Mouse (Mus musculus) forebrain, embryonic 14.5 days (tissue): Measurements from ENCODE around the gene Tnf. TPM values are rescaled to one million over a fixed set of nuclear protein-coding genes. Genes with fewer than 3 reads are reported as not detected.

Experiments
- ATAC-seq: fragments of 200-750 bp; cut with Nextera tagmentation; 2 replicates; pipeline ENCODE4 v1.8.0; 2017; ENCODE audit warnings: mild to moderate bottlenecking, moderate library complexity
- DNase-seq: peaks from one replicate; pipeline ENCODE4 v3.0.0-alpha.2; 2015; ENCODE audit warnings: low spot score
- H3K27ac ChIP-seq: fragments of 300-500 bp; sonication (generic); 2 replicates; pipeline ENCODE4 v1.5.1; 2014; ENCODE audit warnings: low read depth, mild to moderate bottlenecking, control low read depth, low read length, moderate library complexity
- H3K27me3 ChIP-seq: fragments of 300-500 bp; sonication (generic); replicated peaks from 2 replicates; pipeline ENCODE4 v1.6.1; 2014; ENCODE audit warnings: low read length, control low read depth, mixed read lengths; ENCODE audit not compliant: control insufficient read depth, insufficient read depth
- H3K36me3 ChIP-seq: fragments of 300-500 bp; sonication (generic); 2 replicates; pipeline ENCODE4 v1.6.1; 2014; ENCODE audit warnings: low read length, control low read depth; ENCODE audit not compliant: control insufficient read depth, insufficient read depth
- H3K4me1 ChIP-seq: fragments of 300-500 bp; sonication (generic); 2 replicates; pipeline ENCODE4 v1.6.1; 2014; ENCODE audit warnings: antibody characterized with exemption, low read length, control low read depth; ENCODE audit not compliant: control insufficient read depth, insufficient read depth
- H3K4me2 ChIP-seq: fragments of 300-500 bp; sonication (generic); 2 replicates; pipeline ENCODE4 v1.6.1; 2014; ENCODE audit warnings: mild to moderate bottlenecking, control low read depth, low read length
- H3K4me3 ChIP-seq: fragments of 300-500 bp; sonication (generic); 2 replicates; pipeline ENCODE4 v1.5.1; 2014; ENCODE audit warnings: low read depth, low read length, control low read depth
- H3K9ac ChIP-seq: fragments of 300-500 bp; sonication (generic); 2 replicates; pipeline ENCODE4 v1.6.1; 2014; ENCODE audit warnings: mild to moderate bottlenecking, low read length, control low read depth, moderate library complexity
- H3K9me3 ChIP-seq: fragments of 300-500 bp; sonication (generic); replicated peaks from 2 replicates; pipeline ENCODE4 v1.6.1; 2016; ENCODE audit warnings: low read length, control low read depth, mixed read lengths; ENCODE audit not compliant: control insufficient read depth
- WGBS: fragments of 180-500 bp; shearing (Covaris S2); extraction: QIAGEN DNeasy Blood & Tissue Kit; methylation state at CpG from one replicate; pipeline ENCODE4 v1.1.7; 2014; 5-methylcytosine and 5-hydroxymethylcytosine counted together
- polyA plus RNA-seq: library from polyadenylated mRNA; unstranded; fragments of >200 nt; fragmentation: Nextera tagmentation; extraction: Ambion mirVana; gene quantifications from 2 replicates; pipeline ENCODE4 v1.2.1, GENCODE M21; 2014

Gene Tnf
- polyA plus RNA-seq, 1 experiment from 2014 or later: not detected

GRCm38 (mm10) chr17:35157661-35158175 is 44.1 kb downstream of the Tnf start:
- H3K36me3 ChIP-seq: peaks cover 99% of the 10 kb centered on the region
- no peak overlapping the region for H3K9ac ChIP-seq
- WGBS: 87% methylated on average over 8 of the region's 8 CpGs
- H3K27ac ChIP-seq: no peak overlapping the region
- H3K4me2 ChIP-seq: no peak overlapping the region
- no peak for DNase-seq
- peaks cover 8% of the 10 kb centered on the region for H3K4me1 ChIP-seq
- no peaks in the 10 kb centered on the region for H3K9me3 ChIP-seq
- H3K27me3 ChIP-seq: no peaks in the 10 kb centered on the region
- no peak overlapping the region for H3K4me3 ChIP-seq
- ATAC-seq: no peak

DNA sequence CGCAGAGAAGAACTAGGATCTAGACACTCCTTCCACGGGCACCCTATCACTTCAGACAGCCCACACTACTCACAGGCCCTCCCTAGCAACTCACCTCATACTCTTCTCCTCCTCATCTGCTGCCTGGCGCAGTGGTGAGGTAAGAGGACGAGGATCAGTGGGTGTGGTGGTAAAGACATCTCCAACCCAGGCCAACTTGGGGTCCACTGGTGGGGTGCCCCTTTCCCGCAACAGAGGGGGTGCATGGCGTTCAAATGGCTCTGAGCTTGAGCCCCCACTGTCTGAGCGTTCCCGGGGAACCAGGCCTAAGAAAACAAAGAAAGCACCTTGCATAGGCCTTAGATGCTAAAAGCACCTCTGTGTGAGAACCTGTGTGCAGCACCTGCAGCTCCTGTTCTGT is 44.6 kb downstream of the Tnf start:
- H3K4me1 ChIP-seq: peaks cover 4% of the 10 kb centered on the region
- H3K36me3 ChIP-seq: peaks cover 100% of the 10 kb centered on the region
- ATAC-seq (no peak), DNase-seq (no peak)
- no peak overlapping the region for H3K4me3 ChIP-seq
- no peak overlapping the region for H3K27ac ChIP-seq
- H3K9ac ChIP-seq: no peak overlapping the region
- WGBS: 93% methylated on average over 8 of the region's 8 CpGs
- no peaks in the 10 kb centered on the region for H3K27me3 ChIP-seq
- H3K9me3 ChIP-seq: no peaks in the 10 kb centered on the region
- H3K4me2 ChIP-seq: no peak overlapping the region

- Histone ChIP-seq H3K4me2 (no peak overlapping the region), H3K9me3 (no peaks in the 10 kb centered on the region), H3K9ac (no peak overlapping the region), H3K27ac (no peak overlapping the region), H3K4me3 (no peak overlapping the region), H3K4me1 (no peaks in the 10 kb centered on the region), H3K36me3 (peaks cover 100% of the 10 kb centered on the region), H3K27me3 (no peaks in the 10 kb centered on the region)
- DNase-seq (no peak), ATAC-seq (no peak)
- 92% methylated on average over 33 of the region's 33 CpGs for WGBS
These were observed 45.2 kb downstream of the Tnf start for GRCm38 (mm10) chr17:35156461-35157200.

DNA sequence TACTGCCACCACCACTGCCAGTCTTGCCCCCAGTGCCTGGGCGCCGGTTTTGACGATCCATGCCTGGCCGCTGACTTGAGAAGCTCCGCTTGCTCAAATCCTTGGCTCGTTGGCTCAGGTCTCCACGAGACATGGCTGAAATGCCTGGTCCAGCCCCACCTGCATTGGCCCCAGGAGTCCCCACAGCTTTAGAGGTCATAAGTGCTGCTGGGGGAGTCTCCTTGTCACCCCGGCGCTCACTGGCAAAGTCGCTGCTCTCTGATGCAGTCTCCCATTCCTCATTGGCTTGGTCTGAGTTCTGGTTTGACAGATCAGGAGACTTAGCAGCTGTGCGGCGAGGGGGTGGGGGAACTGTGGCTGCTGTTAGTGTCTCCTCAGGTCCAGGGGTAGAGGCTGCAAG is 46.4 kb downstream of the Tnf start:
- Histone ChIP-seq H3K27me3 (no peaks in the 10 kb centered on the region), H3K9ac (no peak overlapping the region), H3K4me2 (no peak overlapping the region), H3K36me3 (peaks cover 100% of the 10 kb centered on the region), H3K4me1 (no peaks in the 10 kb centered on the region), H3K4me3 (no peak overlapping the region), H3K27ac (no peak overlapping the region), H3K9me3 (no peaks in the 10 kb centered on the region)
- WGBS: 90% methylated on average over 12 of the region's 12 CpGs
- DNase-seq (no peak), ATAC-seq (no peak)

DNA sequence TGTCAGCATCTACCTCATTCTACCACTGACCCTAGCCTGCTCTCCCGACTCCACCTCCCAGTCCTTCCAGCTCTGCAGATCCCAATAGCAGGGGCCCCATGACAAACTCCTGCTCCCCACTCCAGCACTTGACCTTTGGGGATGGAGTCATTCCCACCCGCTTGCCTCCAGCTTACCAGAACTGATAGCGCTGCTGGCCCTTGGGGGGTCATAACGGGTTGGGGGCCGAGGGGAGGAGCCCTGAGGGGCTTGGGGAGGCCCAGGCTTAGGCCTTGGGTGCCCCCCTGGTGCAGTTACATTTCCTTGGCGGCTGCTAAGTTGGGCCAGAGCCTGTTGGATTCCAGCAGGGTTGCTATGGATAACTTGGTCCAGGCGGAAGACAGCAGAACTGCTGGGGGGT is 47.2 kb downstream of the Tnf start:
- H3K4me2 ChIP-seq: no peak overlapping the region
- ATAC-seq: no peak
- H3K27ac ChIP-seq: no peak overlapping the region
- H3K4me1 ChIP-seq: no peaks in the 10 kb centered on the region
- H3K27me3 ChIP-seq: no peaks in the 10 kb centered on the region
- H3K9me3 ChIP-seq: no peaks in the 10 kb centered on the region
- WGBS: 83% methylated on average over 7 of the region's 7 CpGs
- H3K4me3 ChIP-seq: no peak overlapping the region
- H3K9ac ChIP-seq: no peak overlapping the region
- no peak for DNase-seq
- peaks cover 100% of the 10 kb centered on the region for H3K36me3 ChIP-seq

DNA sequence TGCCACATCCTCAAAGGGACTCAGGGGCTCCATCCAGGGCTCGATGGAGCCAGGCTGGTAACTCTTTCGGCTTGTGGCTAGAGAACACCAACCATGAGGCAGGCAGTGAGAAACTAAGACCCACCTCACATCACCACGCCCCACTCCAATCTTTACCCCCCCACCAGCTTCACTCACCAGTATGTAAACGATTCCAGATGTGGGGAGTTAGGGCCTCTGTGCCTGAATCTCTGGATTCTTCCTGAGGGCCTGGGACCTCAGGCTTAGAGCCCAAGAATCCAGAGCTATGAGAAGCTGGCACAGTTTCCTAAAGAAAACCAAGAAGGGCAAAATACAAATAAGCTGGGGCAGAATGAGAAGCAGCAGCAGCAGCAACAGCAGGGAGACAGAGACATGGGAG is 47.9 kb downstream of the Tnf start:
- Histone ChIP-seq H3K9ac (no peak overlapping the region), H3K36me3 (peaks cover 100% of the 10 kb centered on the region), H3K27ac (no peak overlapping the region), H3K4me2 (no peak overlapping the region), H3K27me3 (no peaks in the 10 kb centered on the region), H3K4me1 (no peaks in the 10 kb centered on the region), H3K4me3 (no peak overlapping the region), H3K9me3 (no peaks in the 10 kb centered on the region)
- ATAC-seq (no peak), DNase-seq (no peak)
- WGBS: 91% methylated on average over 4 of the region's 4 CpGs

- Histone ChIP-seq H3K9me3 (no peaks in the 10 kb centered on the region), H3K9ac (no peak overlapping the region), H3K4me1 (no peaks in the 10 kb centered on the region), H3K36me3 (peaks cover 100% of the 10 kb centered on the region), H3K27me3 (no peaks in the 10 kb centered on the region), H3K4me3 (no peak overlapping the region), H3K27ac (no peak overlapping the region), H3K4me2 (no peak overlapping the region)
- ATAC-seq: no peak
- WGBS: 87% methylated on average over 9 of the region's 9 CpGs
- DNase-seq: no peak
These were observed 48.7 kb downstream of the Tnf start for GRCm38 (mm10) chr17:35153077-35153476.

DNA sequence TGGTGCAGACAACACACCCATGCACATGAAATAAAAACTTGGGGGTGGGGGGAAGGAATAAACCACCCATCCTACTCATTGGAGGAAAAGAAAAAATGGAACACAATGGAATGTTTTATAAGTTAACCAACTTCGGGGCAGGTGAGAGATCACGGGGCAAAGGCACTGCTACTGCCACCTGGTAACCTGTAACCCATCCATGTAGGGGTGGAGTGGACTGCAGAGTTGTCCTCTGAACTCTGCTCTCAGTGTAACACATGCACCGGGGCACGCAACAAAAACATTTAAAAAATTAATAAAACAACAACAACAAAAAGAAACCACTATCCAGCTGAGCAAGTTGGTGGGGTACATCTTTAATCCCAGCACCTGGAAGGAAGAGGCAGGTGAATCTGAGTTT is 49.7 kb downstream of the Tnf start:
- Histone ChIP-seq H3K9ac (no peak overlapping the region), H3K4me3 (no peak overlapping the region), H3K9me3 (no peaks in the 10 kb centered on the region), H3K27me3 (no peaks in the 10 kb centered on the region), H3K4me1 (no peaks in the 10 kb centered on the region), H3K4me2 (no peak overlapping the region), H3K36me3 (peaks cover 100% of the 10 kb centered on the region), H3K27ac (no peak overlapping the region)
- ATAC-seq (no peak), DNase-seq (no peak)
- WGBS: 96% methylated on average over 4 of the region's 4 CpGs
